Comparison of ENCODE assay signal across 23 mouse cellular contexts in the genomic region with DNA sequence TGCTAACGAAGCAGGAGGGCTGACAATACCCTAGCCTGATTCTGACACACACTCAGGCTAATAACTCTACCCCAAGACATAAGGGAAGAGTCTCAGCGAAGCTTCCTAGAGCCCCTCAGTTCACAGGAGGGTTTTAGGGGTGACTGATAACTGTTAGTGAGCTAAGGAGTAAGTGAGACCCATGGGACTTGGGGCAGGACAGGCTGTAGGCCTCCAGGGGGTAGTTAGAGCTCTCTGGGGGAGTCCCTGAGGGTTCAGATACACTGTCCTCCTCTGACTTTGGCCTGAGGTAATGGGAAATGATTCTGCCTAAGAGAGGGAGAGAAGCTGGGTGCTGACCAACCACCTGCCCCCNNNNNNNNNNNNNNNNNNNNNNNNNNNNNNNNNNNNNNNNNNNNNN. TPM values are rescaled to one million over a fixed set of nuclear protein-coding genes. Genes with fewer than 3 reads are reported as not detected.
"Had no signal": no experiment of that assay in that cellular context is flagged by ENCODE, and none has a peak within 500 bp of the region (broad histone marks: within the 10 kb centered on the region; RNA-seq: fewer than 3 reads in every experiment).

No protein-coding gene starts in this region.

- H3K4me3 ChIP-seq: lung, embryonic 15.5 days; megakaryocyte, embryonic 14.5 days; midbrain, embryonic 13.5 days; midbrain, embryonic 15.5 days; neural tube, embryonic 12.5 days; stomach, embryonic 15.5 days had no signal

- H3K9ac ChIP-seq: lung, embryonic 15.5 days; midbrain, embryonic 13.5 days; midbrain, embryonic 15.5 days; neural tube, embryonic 12.5 days; stomach, embryonic 15.5 days had no signal

- ATAC-seq: lung, postnatal 0 days; midbrain, embryonic 13.5 days; midbrain, embryonic 15.5 days had no signal

- H3K9me3 ChIP-seq: lung, embryonic 15.5 days; megakaryocyte, embryonic 14.5 days; midbrain, embryonic 13.5 days; midbrain, embryonic 15.5 days; neural tube, embryonic 12.5 days; stomach, embryonic 15.5 days had no signal

- H3K4me1 ChIP-seq: stomach, embryonic 15.5 days had no signal

- H3K27me3 ChIP-seq: lung, embryonic 15.5 days; midbrain, embryonic 13.5 days; neural tube, embryonic 12.5 days; stomach, embryonic 15.5 days had no signal

- H3K27ac ChIP-seq: lung, embryonic 15.5 days; macrophage; midbrain, embryonic 13.5 days; midbrain, embryonic 15.5 days; neural tube, embryonic 12.5 days; stomach, embryonic 15.5 days; stomach, postnatal 0 days had no signal

- H3K4me2 ChIP-seq: lung, embryonic 15.5 days; midbrain, embryonic 11.5 days; midbrain, embryonic 13.5 days; midbrain, embryonic 15.5 days; neural tube, embryonic 12.5 days; stomach, embryonic 15.5 days had no signal

- H3K36me3 ChIP-seq: lung, embryonic 15.5 days; midbrain, embryonic 13.5 days; midbrain, embryonic 15.5 days; neural tube, embryonic 12.5 days; stomach, embryonic 15.5 days had no signal

- DNase-seq: lung, adult 2 months; lung, postnatal 14 days; lung, postnatal 36 days; right cerebral cortex, postnatal 14 days; thymus, adult 2 months; thymus, postnatal 25 days; thymus, postnatal 4 days had no signal

RNA-seq across cellular contexts. Expression of gene Spocd1, which starts 25.5 kb away (rescaled TPM):
- total RNA-seq: midbrain, postnatal 0 days; monocyte, adult 5-6 weeks; neutrophil, adult 5-6 weeks had no signal
- polyA plus RNA-seq: lung, adult 2 months; lung, postnatal 0 days; macrophage; midbrain, embryonic 11.5 days; midbrain, embryonic 13.5 days; midbrain, embryonic 15.5 days; neural tube, embryonic 12.5 days; neural tube, embryonic 14.5 days; stomach, postnatal 0 days; urinary bladder, adult 2 months had no signal

RNA-seq across cellular contexts. Expression of gene Adgrb2, which starts 30.1 kb away (rescaled TPM):
- total RNA-seq: megakaryocyte progenitor cell, adult 5-6 weeks; monocyte, adult 5-6 weeks; neutrophil, adult 5-6 weeks had no signal
- polyA plus RNA-seq: macrophage had no signal
